Mouse (Mus musculus): ENCODE data around the gene Kdm4b. TPM values are rescaled to one million over a fixed set of nuclear protein-coding genes. Genes with fewer than 3 reads are reported as not detected.
A peak's percentile ranks its signal among the peaks of the same experiment; 100 is the strongest.

Gene Kdm4b
- polyA plus RNA-seq (2015; fragmentation: Nextera tagmentation; extraction: Ambion mirVana) = 26.1 and 31.2 TPM in 2 replicates

DNA sequence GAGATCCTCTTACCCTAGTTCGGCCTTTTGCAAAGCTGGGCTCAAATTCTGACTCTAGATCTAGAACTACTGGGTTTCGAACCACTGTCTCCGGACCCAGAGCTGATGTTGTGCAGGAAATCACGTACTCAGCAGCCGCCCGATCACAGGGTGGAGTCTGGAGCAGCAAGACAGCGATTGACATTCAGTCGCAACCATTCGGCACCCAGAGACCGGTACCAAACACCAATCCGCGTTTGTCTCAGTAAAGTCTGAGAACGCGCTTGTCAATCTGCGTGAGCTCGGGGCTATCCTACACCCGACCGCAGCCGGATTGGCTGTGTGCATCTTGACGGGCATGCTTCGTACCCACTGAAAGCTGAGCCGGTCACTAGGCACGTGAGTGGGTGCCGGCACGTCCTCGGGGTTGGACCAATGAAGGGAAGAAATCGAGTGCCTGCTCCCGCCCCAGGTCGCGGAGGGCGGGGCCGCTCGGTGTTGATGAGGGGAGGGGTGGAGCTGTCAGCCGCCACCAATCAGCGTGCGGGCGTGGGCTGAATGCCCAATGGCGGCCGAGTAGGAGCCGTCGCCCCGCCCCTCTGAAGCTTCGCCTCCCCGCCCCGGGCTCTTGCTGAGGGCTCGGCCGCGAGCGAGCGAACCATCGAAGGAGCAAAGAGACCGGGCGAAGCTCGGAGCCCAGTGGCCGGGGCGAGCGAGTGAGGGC is at the start of gene Kdm4b:
Gene Kdm4b (plus strand): TSS at position 613 of the 703 bp plus-strand sequence.
- peak; percentile 98 for ATAC-seq (replicated peaks; ENCODE audit: insufficient number of reproducible peaks, insufficient read depth, low FRiP score, low read depth)

DNA sequence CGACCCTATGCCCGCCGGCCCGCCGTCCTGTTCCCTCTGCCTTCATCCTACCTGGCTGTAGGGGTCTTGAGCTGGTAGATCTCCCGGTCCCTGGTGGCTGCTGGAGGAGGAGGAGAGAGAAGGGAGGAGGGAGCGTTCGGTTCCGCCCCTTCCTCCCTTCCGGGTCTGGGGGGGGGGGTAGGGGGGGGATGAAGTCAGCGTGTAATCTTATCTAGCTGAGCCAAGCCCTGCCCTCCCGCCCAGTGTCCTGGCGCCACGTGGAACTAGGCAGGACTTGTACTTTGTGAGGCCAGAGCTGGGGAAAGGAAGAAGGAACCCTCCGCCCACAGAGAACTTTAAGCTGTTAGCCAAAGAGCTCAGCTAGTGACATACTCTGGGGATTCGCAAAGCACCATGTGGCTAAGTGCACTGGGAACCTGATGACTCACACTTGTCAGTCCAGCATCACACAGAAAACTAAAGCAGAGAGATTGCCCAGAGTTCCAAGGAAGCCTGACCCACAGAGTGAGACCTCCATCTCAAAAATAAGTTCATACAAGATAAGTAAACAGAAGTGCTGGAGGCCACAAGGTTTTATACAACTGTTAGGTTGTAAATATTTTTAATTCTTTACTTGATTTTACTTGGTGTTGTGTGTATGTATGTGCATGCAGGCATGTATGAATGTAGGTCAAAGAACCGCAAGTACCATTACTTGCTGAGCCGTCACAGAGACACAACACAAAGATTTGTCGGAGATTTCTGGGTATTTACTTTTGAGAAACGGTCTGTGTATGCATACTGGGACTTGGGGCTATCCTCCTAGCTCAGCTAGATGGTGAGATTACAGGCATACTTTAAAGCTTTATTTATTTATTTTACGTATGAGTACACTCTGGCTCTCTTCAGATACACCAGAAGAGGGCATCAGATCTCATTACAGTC is 49.0 kb upstream of the Kdm4b start, which contains the start of gene Ticam1:
Gene Ticam1 (minus strand): TSS at position 144 of the 924 bp plus-strand sequence.
- Histone ChIP-seq H3K9ac (peak within 1 kb of the TSS; percentile 78), H3K4me1 (replicated peaks) (peaks cover 35% of the 10 kb centered on the region), H3K4me2 (peak within 1 kb of the TSS; percentile 67), H3K4me3 (peak within 1 kb of the TSS; percentile 69), H3K27me3 (no peaks in the 10 kb centered on the region), H3K9me3 (replicated peaks) (no peaks in the 10 kb centered on the region), H3K27ac (peak within 1 kb of the TSS; percentile 95), H3K36me3 (peaks cover 32% of the 10 kb centered on the region)
- 3% methylated on average over 21 of the region's 21 CpGs for WGBS
- peak; percentile 93 for ATAC-seq (replicated peaks; ENCODE audit: insufficient number of reproducible peaks, insufficient read depth, low FRiP score, low read depth)

More for the DNA sequence above, at the start of gene Kdm4b:
- Histone ChIP-seq H3K4me3 (peak within 1 kb of the TSS; percentile 85), H3K4me2 (peak within 1 kb of the TSS; percentile 88), H3K27me3 (no peaks in the 10 kb centered on the region), H3K9me3 (replicated peaks) (no peaks in the 10 kb centered on the region), H3K4me1 (replicated peaks) (peaks cover 39% of the 10 kb centered on the region), H3K9ac (peak within 1 kb of the TSS; percentile 94), H3K36me3 (peaks cover 17% of the 10 kb centered on the region), H3K27ac (peak within 1 kb of the TSS; percentile 96)
- WGBS = under 1% methylated on average over 57 of the region's 57 CpGs

DNA sequence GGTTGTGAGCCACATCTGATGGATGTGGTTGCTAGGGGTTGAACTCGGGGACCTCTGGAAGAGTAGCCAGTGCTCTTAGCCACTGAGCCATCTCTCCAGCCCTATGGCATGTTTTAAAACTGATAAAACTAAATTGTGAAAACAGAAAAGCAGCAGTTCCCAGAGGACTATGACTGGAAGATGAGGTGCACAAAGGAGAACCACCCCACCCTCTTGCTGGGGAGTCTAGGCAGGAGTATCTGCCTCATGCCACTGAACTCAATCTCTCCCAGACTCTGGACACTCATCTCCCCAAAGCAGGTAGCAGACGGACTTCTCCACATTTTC is 48.3 kb upstream of the Kdm4b start:
- H3K4me3 ChIP-seq = no peak overlapping the region
- no peaks in the 10 kb centered on the region for H3K9me3 ChIP-seq (replicated peaks)
- H3K4me2 ChIP-seq = peak overlapping the region; percentile 67
- WGBS = 36% methylated on average over 2 of the region's 2 CpGs
- H3K27ac ChIP-seq = peak overlapping the region; percentile 95
- ATAC-seq (replicated peaks; ENCODE audit: insufficient number of reproducible peaks, insufficient read depth, low FRiP score, low read depth) = no peak
- peaks cover 34% of the 10 kb centered on the region for H3K4me1 ChIP-seq (replicated peaks)
- H3K36me3 ChIP-seq = peaks cover 29% of the 10 kb centered on the region
- H3K9ac ChIP-seq = peak overlapping the region; percentile 36; the same call in 1 of the 2 replicates
- no peaks in the 10 kb centered on the region for H3K27me3 ChIP-seq

DNA sequence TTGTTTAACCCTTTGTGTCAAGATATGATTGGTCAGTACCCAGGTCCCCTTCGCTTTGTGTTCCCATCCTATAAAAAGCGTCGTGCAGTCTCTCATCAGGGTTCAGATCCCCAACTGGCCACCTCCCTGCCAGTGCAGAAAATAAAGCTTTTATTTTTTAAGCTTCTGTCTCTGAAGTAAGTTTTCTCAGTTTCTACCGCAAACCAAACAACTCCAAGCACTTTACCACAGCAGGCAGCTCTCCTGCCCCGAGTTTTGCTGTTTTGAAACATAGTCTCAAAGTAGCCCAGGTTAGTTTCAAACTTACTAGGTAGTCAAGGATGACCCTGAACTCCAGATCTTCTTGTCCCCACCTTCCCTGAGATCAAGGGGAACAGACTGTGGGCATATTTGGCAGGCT is 47.5 kb upstream of the Kdm4b start:
- Histone ChIP-seq H3K4me2 (no peak overlapping the region), H3K27ac (peak overlapping the region; percentile 95)

DNA sequence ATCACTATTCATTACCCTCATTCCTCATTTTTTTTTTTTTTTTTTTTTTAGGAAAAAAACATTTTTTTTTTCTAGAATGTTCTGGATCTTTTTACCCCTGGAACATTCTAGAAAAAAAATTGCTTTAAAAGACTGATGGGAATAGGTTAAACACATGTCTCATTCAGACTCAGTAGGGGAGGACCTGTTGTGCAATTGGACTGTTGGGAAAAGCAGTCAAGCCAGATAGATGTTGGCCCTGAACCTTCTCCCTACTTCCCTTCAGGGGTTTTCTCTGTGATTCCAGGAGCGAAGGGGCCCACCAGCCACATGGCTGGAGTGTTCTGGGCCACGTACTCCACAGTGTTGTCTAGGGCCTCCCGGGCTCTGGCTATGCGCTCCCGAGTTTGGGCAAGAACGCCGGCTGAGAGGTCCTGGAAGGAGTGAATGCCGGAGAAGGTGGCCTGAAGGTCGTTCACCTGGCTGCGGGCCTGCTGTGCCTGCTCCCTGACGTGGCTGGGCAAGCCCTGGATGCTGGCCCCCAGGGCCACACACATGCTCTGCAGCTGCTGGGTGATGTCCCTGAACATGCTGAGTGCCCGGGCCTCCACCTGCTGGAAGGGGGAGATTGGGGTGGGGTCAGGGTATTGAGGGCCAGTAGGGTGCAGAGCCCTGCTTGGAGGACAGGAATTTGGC is 46.2 kb upstream of the Kdm4b start:
- H3K4me2 ChIP-seq = no peak overlapping the region
- 58% methylated on average over 12 of the region's 12 CpGs for WGBS
- no peaks in the 10 kb centered on the region for H3K27me3 ChIP-seq
- no peak overlapping the region for H3K4me3 ChIP-seq
- ATAC-seq (replicated peaks; ENCODE audit: insufficient number of reproducible peaks, insufficient read depth, low FRiP score, low read depth) = no peak
- H3K36me3 ChIP-seq = peaks cover 41% of the 10 kb centered on the region
- peak overlapping the region; percentile 5; the same call in 1 of the 2 replicates for H3K9ac ChIP-seq
- no peaks in the 10 kb centered on the region for H3K9me3 ChIP-seq (replicated peaks)
- H3K27ac ChIP-seq = peak overlapping the region; percentile 82
- H3K4me1 ChIP-seq (replicated peaks) = peaks cover 20% of the 10 kb centered on the region

More for the DNA sequence above, 47.5 kb upstream of the Kdm4b start:
- H3K36me3 ChIP-seq = peaks cover 34% of the 10 kb centered on the region
- H3K4me1 ChIP-seq (replicated peaks) = peaks cover 32% of the 10 kb centered on the region
- WGBS = 91% methylated on average over 5 of the region's 5 CpGs
- no peak for ATAC-seq (replicated peaks; ENCODE audit: insufficient number of reproducible peaks, insufficient read depth, low FRiP score, low read depth)
- no peaks in the 10 kb centered on the region for H3K27me3 ChIP-seq
- H3K4me3 ChIP-seq = no peak overlapping the region
- no peaks in the 10 kb centered on the region for H3K9me3 ChIP-seq (replicated peaks)
- H3K9ac ChIP-seq = no peak overlapping the region

DNA sequence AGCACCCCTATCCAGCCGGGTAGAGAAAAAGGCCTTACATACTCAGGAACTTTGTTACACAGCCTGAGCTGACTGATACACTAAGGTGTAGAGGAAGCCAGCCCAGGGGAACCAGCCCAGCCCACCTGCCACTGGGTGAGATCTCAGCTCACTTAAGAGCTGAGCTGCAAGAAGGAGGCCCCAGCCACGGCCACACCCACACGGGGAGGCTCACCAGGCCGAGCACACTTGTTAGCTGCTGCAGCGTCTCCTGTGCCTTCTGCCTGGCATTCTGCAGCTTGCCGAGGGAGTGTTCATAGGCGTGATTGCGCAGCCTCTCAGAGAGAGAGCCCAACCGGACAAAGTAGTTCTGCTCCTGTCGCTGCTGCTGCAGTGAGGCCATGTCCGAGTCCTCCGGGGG is 44.7 kb upstream of the Kdm4b start:
- Histone ChIP-seq H3K9ac (no peak overlapping the region), H3K36me3 (peaks cover 57% of the 10 kb centered on the region), H3K4me2 (no peak overlapping the region), H3K4me3 (no peak overlapping the region), H3K27ac (no peak overlapping the region), H3K27me3 (no peaks in the 10 kb centered on the region), H3K4me1 (replicated peaks) (peaks cover 20% of the 10 kb centered on the region), H3K9me3 (replicated peaks) (no peaks in the 10 kb centered on the region)
- ATAC-seq (replicated peaks; ENCODE audit: insufficient number of reproducible peaks, insufficient read depth, low FRiP score, low read depth) = no peak
- WGBS = 85% methylated on average over 12 of the region's 12 CpGs

DNA sequence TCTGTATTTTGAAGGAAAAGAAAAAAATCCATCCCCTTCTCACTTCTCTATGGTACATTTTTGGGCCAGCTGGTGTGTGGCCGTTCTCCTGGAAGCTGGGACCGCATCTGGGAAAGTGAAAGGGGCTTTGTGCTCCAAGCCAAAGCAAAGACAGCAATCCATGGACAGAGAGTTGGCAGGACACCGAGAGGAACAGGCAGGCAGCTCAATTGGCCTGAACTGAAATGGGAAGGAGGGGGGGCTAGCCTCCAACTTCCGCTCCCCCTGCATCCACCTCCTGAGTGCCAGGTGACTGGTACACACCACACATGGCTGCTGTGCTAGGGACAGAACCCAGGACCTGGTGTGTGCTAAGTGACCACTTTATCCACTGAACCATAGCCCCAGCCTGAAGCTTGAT is 43.1 kb upstream of the Kdm4b start:
- no peak overlapping the region for H3K4me3 ChIP-seq
- 90% methylated on average over 4 of the region's 4 CpGs for WGBS
- no peak for ATAC-seq (replicated peaks; ENCODE audit: insufficient number of reproducible peaks, insufficient read depth, low FRiP score, low read depth)
- H3K27me3 ChIP-seq = no peaks in the 10 kb centered on the region
- H3K36me3 ChIP-seq = peaks cover 62% of the 10 kb centered on the region
- H3K9me3 ChIP-seq (replicated peaks) = no peaks in the 10 kb centered on the region
- H3K27ac ChIP-seq = no peak overlapping the region
- no peak overlapping the region for H3K9ac ChIP-seq
- no peak overlapping the region for H3K4me2 ChIP-seq
- H3K4me1 ChIP-seq (replicated peaks) = peaks cover 20% of the 10 kb centered on the region

DNA sequence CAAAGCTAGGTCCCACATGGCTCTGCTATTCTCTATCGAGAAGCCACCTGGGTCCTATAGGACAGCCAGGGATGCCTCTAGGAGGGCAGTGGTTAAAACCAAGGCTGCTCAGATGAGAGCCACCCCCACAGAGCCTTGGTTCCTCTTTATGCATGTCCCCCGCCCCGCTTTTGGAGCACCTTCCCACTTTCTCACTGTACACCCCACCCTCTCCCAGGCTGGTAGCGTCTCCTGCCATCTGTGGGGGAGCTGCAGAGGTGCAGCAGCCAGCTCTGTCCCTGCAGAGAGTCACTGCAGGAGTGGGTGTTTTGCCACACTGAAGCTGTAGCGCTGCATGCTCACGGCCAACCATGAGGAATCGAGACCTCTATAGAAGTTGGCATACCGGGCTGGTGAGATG is 42.5 kb upstream of the Kdm4b start:
- no peak overlapping the region for H3K9ac ChIP-seq
- no peak overlapping the region for H3K4me3 ChIP-seq
- peaks cover 21% of the 10 kb centered on the region for H3K4me1 ChIP-seq (replicated peaks)
- no peak overlapping the region for H3K4me2 ChIP-seq
- H3K27ac ChIP-seq = no peak overlapping the region
- H3K36me3 ChIP-seq = peaks cover 62% of the 10 kb centered on the region
- H3K9me3 ChIP-seq (replicated peaks) = no peaks in the 10 kb centered on the region
- no peak for ATAC-seq (replicated peaks; ENCODE audit: insufficient number of reproducible peaks, insufficient read depth, low FRiP score, low read depth)
- WGBS = 87% methylated on average over 8 of the region's 8 CpGs
- no peaks in the 10 kb centered on the region for H3K27me3 ChIP-seq

DNA sequence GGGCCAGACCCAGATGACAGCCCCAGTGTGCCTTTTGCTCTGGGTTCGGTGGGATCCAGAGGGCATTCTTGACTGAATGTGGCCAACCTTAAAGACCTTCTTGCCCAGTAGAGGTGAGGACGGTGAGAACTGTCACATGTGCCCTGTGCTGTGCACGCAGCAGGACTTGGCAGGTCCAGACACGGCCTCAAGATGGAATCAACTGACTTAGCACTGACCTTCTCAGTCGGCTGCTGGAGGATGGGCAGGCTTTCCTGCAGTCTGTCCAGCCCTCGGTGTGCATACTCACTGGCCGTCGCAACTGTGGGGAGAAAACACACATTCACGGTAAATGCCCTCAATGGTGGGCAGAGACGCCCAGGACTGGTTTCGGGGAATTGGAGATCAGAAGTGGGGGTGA is 39.9 kb upstream of the Kdm4b start:
- H3K36me3 ChIP-seq = peaks cover 45% of the 10 kb centered on the region
- no peak overlapping the region for H3K4me3 ChIP-seq
- ATAC-seq (replicated peaks; ENCODE audit: insufficient number of reproducible peaks, insufficient read depth, low FRiP score, low read depth) = no peak
- H3K9ac ChIP-seq = no peak overlapping the region
- no peaks in the 10 kb centered on the region for H3K27me3 ChIP-seq
- 91% methylated on average over 11 of the region's 11 CpGs for WGBS
- H3K27ac ChIP-seq = no peak overlapping the region
- peaks cover 31% of the 10 kb centered on the region for H3K4me1 ChIP-seq (replicated peaks)
- no peaks in the 10 kb centered on the region for H3K9me3 ChIP-seq (replicated peaks)
- H3K4me2 ChIP-seq = no peak overlapping the region

DNA sequence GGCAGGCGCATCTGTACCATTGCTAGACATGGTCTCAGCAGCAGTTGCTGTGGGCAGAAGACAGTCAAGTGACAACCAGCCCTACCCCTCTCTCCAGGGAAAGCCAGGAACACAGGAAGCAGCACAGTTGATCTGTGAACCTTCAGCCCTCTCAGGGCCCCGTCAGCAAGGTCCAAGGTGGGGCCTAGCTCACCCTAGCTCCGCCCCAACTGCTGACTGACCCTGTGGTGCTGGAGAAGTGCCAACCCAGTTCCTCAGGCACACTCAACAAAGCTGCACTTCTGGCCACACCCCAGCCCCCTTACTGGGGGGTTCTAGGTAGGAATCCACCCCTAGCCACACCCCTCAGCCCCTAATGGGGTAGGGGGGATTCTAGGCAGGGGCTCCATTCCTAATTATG is 38.0 kb upstream of the Kdm4b start:
- Histone ChIP-seq H3K4me2 (peak overlapping the region; percentile 75), H3K4me1 (replicated peaks) (peaks cover 37% of the 10 kb centered on the region), H3K27ac (peak overlapping the region; percentile 94), H3K27me3 (no peaks in the 10 kb centered on the region), H3K9me3 (replicated peaks) (no peaks in the 10 kb centered on the region), H3K4me3 (peak overlapping the region; percentile 64), H3K9ac (peak overlapping the region; percentile 45; the same call in 1 of the 2 replicates), H3K36me3 (peaks cover 37% of the 10 kb centered on the region)
- 25% methylated on average over 3 of the region's 3 CpGs for WGBS
- no peak for ATAC-seq (replicated peaks; ENCODE audit: insufficient number of reproducible peaks, insufficient read depth, low FRiP score, low read depth)

DNA sequence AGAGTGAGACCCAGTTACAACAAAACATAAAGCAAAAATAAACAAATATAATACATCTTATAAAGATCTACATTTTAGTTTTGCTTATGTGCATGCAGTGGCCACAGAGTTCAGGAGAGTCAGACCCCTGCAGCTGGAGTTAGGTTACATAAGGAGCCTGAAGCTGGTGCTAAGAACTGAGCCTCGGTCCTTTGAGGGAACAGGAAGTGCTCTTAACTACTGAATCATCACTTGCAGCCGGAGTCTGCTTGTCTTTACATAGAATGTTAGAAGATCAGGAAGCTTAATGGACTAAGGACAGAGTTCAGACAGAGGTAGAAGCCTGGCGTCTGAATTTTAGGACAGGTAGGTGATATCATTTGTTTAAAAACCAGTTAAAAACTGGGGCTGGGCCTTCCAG is 37.0 kb upstream of the Kdm4b start:
- Histone ChIP-seq H3K27me3 (no peaks in the 10 kb centered on the region), H3K36me3 (peaks cover 29% of the 10 kb centered on the region), H3K4me3 (peak overlapping the region; percentile 64), H3K4me2 (peak overlapping the region; percentile 75), H3K9me3 (replicated peaks) (no peaks in the 10 kb centered on the region), H3K9ac (peak overlapping the region; percentile 70; the same call in 1 of the 2 replicates), H3K4me1 (replicated peaks) (peaks cover 37% of the 10 kb centered on the region), H3K27ac (peak overlapping the region; percentile 94)
- no peak for ATAC-seq (replicated peaks; ENCODE audit: insufficient number of reproducible peaks, insufficient read depth, low FRiP score, low read depth)
- 34% methylated on average over 3 of the region's 3 CpGs for WGBS

Measured in heart, embryonic 15.5 days (tissue).